Mouse (Mus musculus): ENCODE measurements around the gene Phf14. TPM values are rescaled to one million over a fixed set of nuclear protein-coding genes. Genes with fewer than 3 reads are reported as not detected.

The Phf14 gene
- polyA plus RNA-seq, 1 experiment from 2014 or later, result 78.8 TPM

GRCm38 (mm10) chr6:11993782-11994181 lies 86.2 kb downstream of the Phf14 start:
- Histone ChIP-seq H3K4me3 (no peak overlapping the region), H3K4me1 (no peaks in the 10 kb centered on the region), H3K27ac (no peak overlapping the region), H3K36me3 (replicated peaks) (peaks cover 75% of the 10 kb centered on the region), H3K9me3 (no peaks in the 10 kb centered on the region), H3K27me3 (ENCODE audit: poor library complexity, severe bottlenecking) (no peaks in the 10 kb centered on the region)
- WGBS, result 96% methylated on average over 1 of the region's 1 CpGs
- DNase-seq (ENCODE audit: extremely low spot score, low spot score), result no peak

GRCm38 (mm10) chr6:11998576-11998975 lies 91.0 kb downstream of the Phf14 start:
- H3K4me3 ChIP-seq, result no peak overlapping the region
- H3K36me3 ChIP-seq (replicated peaks), result peaks cover 82% of the 10 kb centered on the region
- 96% methylated on average over 4 of the region's 4 CpGs for WGBS
- no peaks in the 10 kb centered on the region for H3K4me1 ChIP-seq
- H3K27me3 ChIP-seq (ENCODE audit: poor library complexity, severe bottlenecking), result no peaks in the 10 kb centered on the region
- no peaks in the 10 kb centered on the region for H3K9me3 ChIP-seq
- H3K27ac ChIP-seq, result no peak overlapping the region
- no peak for DNase-seq (ENCODE audit: extremely low spot score, low spot score)

- Histone ChIP-seq H3K27me3 (ENCODE audit: poor library complexity, severe bottlenecking) (no peaks in the 10 kb centered on the region), H3K4me1 (no peaks in the 10 kb centered on the region), H3K9me3 (no peaks in the 10 kb centered on the region), H3K36me3 (replicated peaks) (peaks cover 73% of the 10 kb centered on the region), H3K27ac (no peak overlapping the region), H3K4me3 (no peak overlapping the region)
- DNase-seq (ENCODE audit: extremely low spot score, low spot score), result no peak
- 92% methylated on average over 1 of the region's 1 CpGs for WGBS
Observed at GRCm38 (mm10) chr6:11999506-11999905, 91.9 kb downstream of the Phf14 start.

- peaks cover 48% of the 10 kb centered on the region for H3K36me3 ChIP-seq (replicated peaks)
- H3K27ac ChIP-seq, result no peak overlapping the region
- no peaks in the 10 kb centered on the region for H3K9me3 ChIP-seq
- H3K27me3 ChIP-seq (ENCODE audit: poor library complexity, severe bottlenecking), result no peaks in the 10 kb centered on the region
- H3K4me1 ChIP-seq, result no peaks in the 10 kb centered on the region
- no peak overlapping the region for H3K4me3 ChIP-seq
- 90% methylated on average over 4 of the region's 4 CpGs for WGBS
- no peak for DNase-seq (ENCODE audit: extremely low spot score, low spot score)
Observed at GRCm38 (mm10) chr6:12005455-12005854, 97.8 kb downstream of the Phf14 start.

- DNase-seq (ENCODE audit: extremely low spot score, low spot score), result no peak
- Histone ChIP-seq H3K4me1 (no peaks in the 10 kb centered on the region), H3K27me3 (ENCODE audit: poor library complexity, severe bottlenecking) (no peaks in the 10 kb centered on the region), H3K36me3 (replicated peaks) (peaks cover 45% of the 10 kb centered on the region), H3K9me3 (no peaks in the 10 kb centered on the region), H3K27ac (no peak overlapping the region), H3K4me3 (no peak overlapping the region)
- WGBS, result 92% methylated on average over 1 of the region's 1 CpGs
Observed at GRCm38 (mm10) chr6:12006001-12006400, 98.4 kb downstream of the Phf14 start.

- 94% methylated on average over 5 of the region's 5 CpGs for WGBS
- H3K4me3 ChIP-seq, result no peak overlapping the region
- H3K36me3 ChIP-seq (replicated peaks), result peaks cover 18% of the 10 kb centered on the region
- H3K9me3 ChIP-seq, result no peaks in the 10 kb centered on the region
- H3K27me3 ChIP-seq (ENCODE audit: poor library complexity, severe bottlenecking), result no peaks in the 10 kb centered on the region
- H3K27ac ChIP-seq, result no peak overlapping the region
- DNase-seq (ENCODE audit: extremely low spot score, low spot score), result no peak
- peaks cover 11% of the 10 kb centered on the region; the same call in 1 of the 2 replicates for H3K4me1 ChIP-seq
Observed at GRCm38 (mm10) chr6:12012103-12012502, 104.5 kb downstream of the Phf14 start.

- H3K4me3 ChIP-seq, result no peak overlapping the region
- no peaks in the 10 kb centered on the region for H3K27me3 ChIP-seq (ENCODE audit: poor library complexity, severe bottlenecking)
- WGBS, result 57% methylated on average over 2 of the region's 2 CpGs
- no peak overlapping the region for H3K27ac ChIP-seq
- peaks cover 11% of the 10 kb centered on the region; the same call in 1 of the 2 replicates for H3K4me1 ChIP-seq
- no peaks in the 10 kb centered on the region for H3K9me3 ChIP-seq
- DNase-seq (ENCODE audit: extremely low spot score, low spot score), result no peak
- H3K36me3 ChIP-seq (replicated peaks), result peaks cover 13% of the 10 kb centered on the region
Observed at GRCm38 (mm10) chr6:12014035-12014434, 106.4 kb downstream of the Phf14 start.

- H3K36me3 ChIP-seq (replicated peaks), result peaks cover 13% of the 10 kb centered on the region
- H3K4me1 ChIP-seq, result peaks cover 11% of the 10 kb centered on the region; the same call in 1 of the 2 replicates
- WGBS, result 91% methylated on average over 2 of the region's 2 CpGs
- no peak overlapping the region for H3K27ac ChIP-seq
- no peak overlapping the region for H3K4me3 ChIP-seq
- no peaks in the 10 kb centered on the region for H3K27me3 ChIP-seq (ENCODE audit: poor library complexity, severe bottlenecking)
- H3K9me3 ChIP-seq, result no peaks in the 10 kb centered on the region
- DNase-seq (ENCODE audit: extremely low spot score, low spot score), result no peak
Observed at GRCm38 (mm10) chr6:12014733-12015132, 107.1 kb downstream of the Phf14 start.

GRCm38 (mm10) chr6:12019736-12020135 lies 112.1 kb downstream of the Phf14 start:
- Histone ChIP-seq H3K4me3 (no peak overlapping the region), H3K27ac (no peak overlapping the region), H3K9me3 (no peaks in the 10 kb centered on the region), H3K4me1 (no peaks in the 10 kb centered on the region; the same call in 1 of the 2 replicates), H3K36me3 (replicated peaks) (peaks cover 35% of the 10 kb centered on the region), H3K27me3 (ENCODE audit: poor library complexity, severe bottlenecking) (no peaks in the 10 kb centered on the region)
- no peak for DNase-seq (ENCODE audit: extremely low spot score, low spot score)
- WGBS, result 79% methylated on average over 1 of the region's 1 CpGs

GRCm38 (mm10) chr6:12020156-12020555 lies 112.5 kb downstream of the Phf14 start:
- Histone ChIP-seq H3K4me1 (no peaks in the 10 kb centered on the region), H3K36me3 (replicated peaks) (peaks cover 35% of the 10 kb centered on the region), H3K27ac (no peak overlapping the region), H3K4me3 (no peak overlapping the region), H3K9me3 (no peaks in the 10 kb centered on the region), H3K27me3 (ENCODE audit: poor library complexity, severe bottlenecking) (no peaks in the 10 kb centered on the region)
- 89% methylated on average over 3 of the region's 3 CpGs for WGBS
- DNase-seq (ENCODE audit: extremely low spot score, low spot score), result no peak

- H3K9me3 ChIP-seq, result no peaks in the 10 kb centered on the region
- 99% methylated on average over 4 of the region's 4 CpGs for WGBS
- no peak overlapping the region for H3K4me3 ChIP-seq
- H3K36me3 ChIP-seq (replicated peaks), result peaks cover 35% of the 10 kb centered on the region
- no peaks in the 10 kb centered on the region for H3K4me1 ChIP-seq
- no peak for DNase-seq (ENCODE audit: extremely low spot score, low spot score)
- H3K27ac ChIP-seq, result no peak overlapping the region
- H3K27me3 ChIP-seq (ENCODE audit: poor library complexity, severe bottlenecking), result no peaks in the 10 kb centered on the region
Observed at GRCm38 (mm10) chr6:12020738-12021137, 113.1 kb downstream of the Phf14 start.

GRCm38 (mm10) chr6:12021480-12021879 lies 113.9 kb downstream of the Phf14 start:
- Histone ChIP-seq H3K4me1 (no peaks in the 10 kb centered on the region), H3K9me3 (no peaks in the 10 kb centered on the region), H3K27me3 (ENCODE audit: poor library complexity, severe bottlenecking) (no peaks in the 10 kb centered on the region), H3K4me3 (no peak overlapping the region), H3K27ac (no peak overlapping the region), H3K36me3 (replicated peaks) (peaks cover 34% of the 10 kb centered on the region)
- WGBS, result 92% methylated on average over 4 of the region's 4 CpGs
- DNase-seq (ENCODE audit: extremely low spot score, low spot score), result no peak

GRCm38 (mm10) chr6:12023395-12023794 lies 115.8 kb downstream of the Phf14 start:
- H3K27ac ChIP-seq, result no peak overlapping the region
- 90% methylated on average over 2 of the region's 2 CpGs for WGBS
- peaks cover 32% of the 10 kb centered on the region for H3K36me3 ChIP-seq (replicated peaks)
- no peak for DNase-seq (ENCODE audit: extremely low spot score, low spot score)
- no peaks in the 10 kb centered on the region for H3K27me3 ChIP-seq (ENCODE audit: poor library complexity, severe bottlenecking)
- no peaks in the 10 kb centered on the region for H3K9me3 ChIP-seq
- H3K4me1 ChIP-seq, result no peaks in the 10 kb centered on the region
- H3K4me3 ChIP-seq, result no peak overlapping the region
